Mouse (Mus musculus) cortical plate, adult 2 months (tissue): ENCODE data around the gene Srrm4.

Source experiments
- CTCF ChIP-seq: fragments of 200-500 bp; IDR thresholded peaks from 2 replicates; pipeline ENCODE4 v1.5.1; 2011; ENCODE audit warnings: mild to moderate bottlenecking, control low read depth, low read length; ENCODE audit not compliant: insufficient read depth; ENCODE audit errors: extremely low read depth
- POLR2A ChIP-seq: fragments of 200-500 bp; IDR thresholded peaks from 2 replicates; pipeline ENCODE4 v1.6.1; 2011; ENCODE audit warnings: mild to moderate bottlenecking, low read length, control low read depth; ENCODE audit not compliant: insufficient read depth; ENCODE audit errors: extremely low read depth

DNA sequence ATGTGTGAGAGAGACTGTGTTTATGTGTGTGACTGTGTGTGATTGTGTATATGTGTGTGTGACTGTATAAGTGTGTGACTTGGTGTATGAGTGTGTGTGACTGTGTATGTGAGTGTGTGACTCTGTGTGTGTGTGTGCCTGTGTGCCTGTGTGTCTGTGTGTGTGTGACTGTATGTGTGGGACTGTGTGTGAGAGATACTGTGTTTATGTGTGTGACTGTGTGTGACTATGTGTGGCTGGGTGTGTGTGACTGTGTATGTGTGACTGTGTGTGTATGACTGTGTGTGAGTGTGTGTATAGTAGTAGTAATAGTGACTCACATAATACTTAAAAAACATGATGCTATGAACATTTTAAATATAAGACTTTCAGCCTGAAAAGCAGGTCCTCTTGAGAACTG is 155.5 kb downstream of the Srrm4 start:
- TF ChIP-seq CTCF (no peak), POLR2A (no peak)
